Mouse (Mus musculus) mouse embryonic stem cell (cell line): ENCODE data around the gene Arsg.

Experiments used
- in situ Hi-C, 2 experiments: fragments of 300-500 bp; cut with MboI; formaldehyde crosslinking; loops; 1 replicate in 1 of 2; 3 replicates in 1 of 2; pipeline ENCODE4 v1.14.3; 2019 to 2020; ENCODE audit warnings: low sequenced_read_pairs in 2 of 2, low pct_unique_long_range_greater_than_20kb in 1 of 2, mixed read lengths in 1 of 2; ENCODE audit not compliant: unreplicated experiment in 1 of 2

Arsg gene

DNA sequence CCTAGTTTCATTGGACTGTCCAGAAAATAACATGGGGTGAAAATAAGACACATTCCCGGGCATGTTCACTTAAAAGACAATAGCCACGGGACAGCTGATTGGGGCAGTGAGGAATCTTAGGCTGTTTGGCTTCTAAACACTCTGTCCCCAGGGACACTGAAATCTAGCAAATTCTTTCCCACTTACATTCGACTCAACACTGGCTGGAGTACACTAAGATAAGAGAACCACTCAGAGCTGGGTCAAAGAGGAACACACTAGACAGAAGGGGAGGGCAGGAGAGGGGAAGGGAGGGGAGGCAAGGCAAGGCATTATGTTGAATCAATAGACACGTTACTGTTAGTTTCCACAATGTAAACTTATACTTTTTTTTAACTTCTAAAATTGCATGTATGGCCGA is 12.6 kb upstream of the Arsg start:
- in situ Hi-C loops: no loop called here

DNA sequence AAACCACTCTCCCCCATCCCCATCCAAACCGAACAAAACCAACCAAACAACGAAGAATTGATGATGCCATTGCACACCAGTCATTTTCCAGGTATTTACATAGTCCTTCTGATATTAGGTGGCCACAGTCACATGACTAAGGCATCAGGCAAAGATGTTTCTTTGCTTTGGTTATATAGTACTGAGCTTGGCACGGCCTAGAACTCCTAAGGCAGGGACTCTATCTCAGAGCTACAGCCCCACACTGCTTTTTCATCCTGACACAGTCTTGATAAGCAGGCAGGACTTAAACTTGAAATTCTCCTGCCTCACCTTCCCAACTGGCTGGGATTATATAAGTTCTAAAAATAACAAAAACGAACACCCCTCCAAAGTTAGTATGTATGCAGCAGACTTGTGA is 8.1 kb upstream of the Arsg start:
- in situ Hi-C loops: no loop called here

DNA sequence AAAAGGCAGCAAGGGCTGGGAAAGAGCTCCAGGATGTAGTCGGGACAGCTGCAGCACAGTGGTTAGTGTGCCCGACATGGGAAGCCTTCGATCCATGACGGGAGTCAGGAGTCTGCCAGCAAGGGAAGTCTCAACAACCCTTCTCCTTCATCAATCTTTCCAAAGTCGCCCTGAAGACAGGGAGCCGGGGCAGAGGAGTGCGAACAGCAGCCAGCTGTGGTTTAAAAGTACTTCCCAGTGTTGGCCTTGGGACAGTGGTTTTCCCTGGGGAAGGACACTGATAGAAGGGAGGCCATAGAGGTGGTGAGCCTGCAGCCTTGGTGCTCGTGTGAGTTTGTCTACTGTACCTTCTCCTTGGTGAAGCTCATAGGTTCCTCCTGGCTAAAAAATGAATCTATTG is 6.2 kb upstream of the Arsg start:
- in situ Hi-C loops: no loop called here

DNA sequence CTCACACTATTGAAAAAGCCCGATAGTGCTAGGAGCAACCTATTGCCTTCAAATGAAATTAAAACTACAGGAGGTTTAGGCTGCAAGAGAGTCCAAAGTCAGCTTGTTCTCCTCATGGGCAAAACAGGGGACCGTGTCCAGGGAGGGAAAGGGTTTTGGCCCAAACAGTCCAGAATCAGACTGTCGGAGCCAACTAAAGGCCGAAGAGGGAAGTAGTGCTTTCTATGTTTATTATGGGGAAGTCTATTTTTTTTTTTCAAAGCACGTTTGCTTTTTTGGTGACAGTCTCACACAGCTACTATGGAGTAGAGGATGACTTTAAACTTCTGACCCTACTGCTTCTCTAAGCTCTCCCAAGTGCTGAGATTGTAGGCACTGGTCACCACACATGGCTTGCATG is 5.0 kb upstream of the Arsg start:
- in situ Hi-C loops: no loop called here

DNA sequence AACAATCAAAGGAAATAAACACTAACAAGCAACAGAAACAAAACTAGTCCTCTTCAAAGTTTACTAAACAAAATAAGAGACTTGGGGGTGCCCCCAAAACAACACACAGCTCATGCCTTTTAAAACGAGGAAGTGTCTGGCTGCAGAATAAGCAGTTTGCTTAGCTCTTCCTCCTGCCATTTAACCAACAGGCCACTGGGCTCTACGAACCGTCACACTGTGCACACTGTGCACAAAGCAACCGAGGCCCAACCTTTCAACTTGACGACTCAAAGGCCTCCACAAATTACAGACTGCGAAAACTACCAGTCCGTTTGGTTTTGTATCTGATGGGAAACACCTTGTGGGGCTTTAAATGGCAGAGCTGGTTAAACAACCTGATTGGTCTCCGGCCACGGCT is 3.0 kb upstream of the Arsg start:
- in situ Hi-C loops: no loop called here

DNA sequence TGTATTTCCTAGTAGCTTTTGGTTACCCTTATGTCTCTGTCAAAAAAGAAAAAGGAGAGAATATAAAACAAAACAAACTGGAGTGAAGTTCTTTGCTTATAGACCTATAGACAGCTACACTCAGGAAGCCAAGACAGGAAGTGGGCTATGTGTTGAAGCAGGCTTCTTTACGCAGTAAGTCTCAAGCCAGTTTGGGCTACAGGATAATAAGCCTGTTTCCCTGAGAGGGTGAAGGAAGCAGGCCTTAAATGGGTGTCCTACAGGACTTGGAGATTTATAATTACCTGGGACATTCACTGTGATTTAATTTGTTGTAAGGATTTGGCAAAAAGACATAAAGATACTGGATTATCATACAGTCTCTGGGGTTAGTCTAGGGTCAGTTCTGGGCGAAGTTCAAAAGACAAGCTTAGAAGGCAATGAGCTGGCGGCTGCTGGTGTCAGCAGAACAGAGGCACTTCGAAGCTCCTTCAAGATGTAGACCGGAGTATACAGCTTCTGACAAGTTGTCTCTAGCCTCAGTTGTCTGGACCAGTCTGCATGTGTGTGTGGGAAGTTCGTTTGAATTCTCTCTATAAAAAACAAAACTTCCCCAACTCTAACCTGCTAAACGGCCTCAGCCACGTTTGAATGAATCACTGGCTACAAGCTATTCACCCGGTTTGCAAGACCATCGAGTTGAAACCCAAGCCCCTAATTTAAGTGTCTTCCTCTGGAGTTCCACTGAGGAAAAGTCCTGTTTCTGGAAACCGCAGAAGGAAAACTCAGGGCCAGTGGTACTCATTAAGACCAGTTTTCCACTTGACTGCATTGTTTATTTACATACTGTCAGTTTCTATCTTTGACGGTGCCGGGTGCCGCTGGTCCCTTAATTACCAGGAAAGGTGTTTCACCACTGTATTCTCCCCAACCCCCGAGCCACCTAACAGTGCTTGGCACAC is 2.0 kb upstream of the Arsg start:
- in situ Hi-C loops: no loop called here

DNA sequence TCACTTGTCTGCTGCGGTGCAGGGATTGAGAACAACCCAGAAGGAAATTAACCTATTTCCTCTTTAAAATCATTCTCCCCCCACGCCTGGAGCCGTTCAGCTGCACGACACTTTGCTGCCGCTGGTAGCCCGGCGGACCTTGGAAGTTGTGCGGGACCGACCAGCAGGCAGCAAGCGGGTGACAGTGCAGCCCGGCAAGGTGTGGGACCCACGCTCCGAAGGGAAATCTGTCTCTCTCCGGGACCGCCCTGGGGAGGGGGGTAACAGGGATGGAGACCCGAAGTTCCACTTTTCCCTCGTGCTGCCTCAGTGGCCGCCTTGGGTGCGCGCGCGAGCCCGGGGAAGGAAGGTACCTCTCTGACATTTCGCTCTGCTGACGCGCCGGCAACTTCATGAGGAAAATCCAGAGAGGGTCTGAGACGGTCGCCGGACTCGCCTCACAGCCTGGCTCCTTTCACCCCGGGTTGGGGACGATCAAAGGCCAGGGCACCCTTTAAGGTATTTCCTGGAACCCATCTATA is 943 bp upstream of the Arsg start:
- in situ Hi-C loops: no loop called here

DNA sequence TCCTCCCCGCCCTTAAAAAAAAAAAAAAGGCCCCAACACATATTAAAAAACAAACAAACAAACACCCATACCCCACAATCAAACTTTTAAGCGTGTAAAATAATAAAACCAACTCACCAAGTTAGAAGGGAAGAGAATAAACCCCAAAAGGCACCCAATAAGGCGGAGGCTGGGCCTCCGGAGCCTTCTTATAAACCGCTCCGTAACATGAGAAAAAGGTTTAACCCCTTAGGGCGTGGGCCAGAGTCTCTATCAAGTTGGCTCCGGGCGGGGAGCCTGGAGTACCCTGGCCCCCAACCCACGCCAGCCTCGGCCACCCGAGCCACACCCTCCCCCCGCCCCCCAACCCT is 378 bp upstream of the Arsg start:
- in situ Hi-C loops: no loop called here

DNA sequence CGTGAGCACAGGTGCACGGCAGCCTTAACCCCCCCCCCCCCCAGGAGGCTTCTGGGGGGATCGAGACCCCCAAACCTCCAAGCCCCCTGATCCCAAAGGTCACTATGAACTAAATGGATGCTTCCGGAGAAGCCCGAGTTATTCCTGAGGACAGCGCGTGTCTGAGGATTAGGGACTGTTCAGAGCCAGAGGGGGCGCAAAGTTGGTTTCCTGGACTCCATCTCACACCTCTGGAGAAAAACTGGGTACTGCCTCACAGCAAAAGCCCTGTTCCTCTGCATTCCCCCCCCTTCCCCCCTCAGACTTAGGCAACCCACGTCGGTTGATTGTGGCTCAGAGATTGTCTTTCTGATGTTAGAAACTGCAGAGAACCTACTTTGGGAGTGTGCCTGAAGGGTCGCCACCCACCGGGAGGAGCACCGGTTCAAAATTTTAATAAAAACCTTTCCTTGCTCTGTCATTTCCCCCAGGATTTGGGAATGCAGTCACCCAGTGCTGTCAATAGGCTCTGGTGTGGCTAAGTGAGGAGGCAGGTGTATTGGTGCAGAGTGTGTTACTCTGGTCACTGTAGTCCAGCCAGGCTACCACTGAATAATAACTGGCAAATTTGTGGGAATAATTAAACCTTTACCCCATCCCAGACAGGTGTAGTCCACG is 1.0 kb downstream of the Arsg start:
- in situ Hi-C loops: no loop called here

DNA sequence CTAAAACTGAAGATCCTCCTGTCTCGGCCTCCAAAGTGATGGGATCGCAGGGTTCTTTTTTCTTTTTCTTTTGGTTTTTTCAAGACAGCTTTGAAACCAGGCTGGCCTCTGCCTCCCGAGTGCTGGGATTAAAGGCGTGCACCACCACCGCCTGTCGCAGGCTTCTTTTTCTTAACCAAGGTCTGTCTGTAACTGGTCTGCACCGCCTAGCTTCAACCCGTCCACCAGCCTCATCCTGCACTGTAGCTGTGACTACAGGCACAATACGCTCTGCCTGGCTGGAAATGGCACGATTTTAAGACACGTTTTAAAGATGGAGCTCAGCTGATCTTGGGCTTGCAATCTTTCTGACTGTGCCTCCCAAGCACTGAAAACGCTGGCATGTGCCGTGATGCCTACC is 1.7 kb downstream of the Arsg start:
- in situ Hi-C loops: no loop called here

DNA sequence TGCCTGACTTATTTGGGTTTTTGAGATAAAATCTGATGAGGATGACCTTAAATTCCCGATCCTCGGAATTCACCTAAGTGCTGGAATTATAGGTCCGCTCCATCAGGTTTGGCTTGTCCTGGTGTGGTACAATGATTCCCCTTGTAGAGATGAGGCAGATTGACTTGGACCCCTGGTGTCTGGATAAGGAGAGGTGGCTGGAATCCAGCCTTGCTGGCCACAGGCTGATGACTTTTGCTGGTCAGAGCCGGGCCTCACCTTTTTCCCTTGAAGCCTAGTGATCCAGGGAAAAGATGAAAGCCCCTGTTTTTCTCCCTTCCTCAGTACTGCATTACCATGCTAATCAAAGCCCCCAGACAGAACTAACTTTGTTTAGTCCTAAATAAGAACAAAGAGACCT is 2.5 kb downstream of the Arsg start:
- in situ Hi-C loops: no loop called here

DNA sequence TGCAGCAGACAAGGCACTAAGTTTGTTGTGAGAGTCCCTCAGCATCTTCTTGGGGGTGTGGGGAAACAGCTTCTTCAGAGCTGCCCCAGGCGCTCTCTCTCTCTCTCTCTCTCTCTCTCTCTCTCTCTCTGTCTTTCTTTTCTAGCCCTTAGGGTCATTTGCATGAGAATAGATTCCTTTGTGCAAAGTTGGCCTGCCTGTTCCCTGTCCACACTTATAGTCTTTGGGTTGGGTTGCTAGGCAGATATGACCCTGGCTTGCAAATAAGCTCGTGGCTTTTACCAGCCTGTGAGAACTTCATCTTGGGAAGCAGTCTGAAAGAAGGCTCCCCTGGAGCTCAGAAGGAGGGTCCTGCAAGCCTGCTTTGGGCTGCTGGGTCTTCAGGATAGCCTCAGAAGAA is 3.1 kb downstream of the Arsg start:
- in situ Hi-C loops: no loop called here

DNA sequence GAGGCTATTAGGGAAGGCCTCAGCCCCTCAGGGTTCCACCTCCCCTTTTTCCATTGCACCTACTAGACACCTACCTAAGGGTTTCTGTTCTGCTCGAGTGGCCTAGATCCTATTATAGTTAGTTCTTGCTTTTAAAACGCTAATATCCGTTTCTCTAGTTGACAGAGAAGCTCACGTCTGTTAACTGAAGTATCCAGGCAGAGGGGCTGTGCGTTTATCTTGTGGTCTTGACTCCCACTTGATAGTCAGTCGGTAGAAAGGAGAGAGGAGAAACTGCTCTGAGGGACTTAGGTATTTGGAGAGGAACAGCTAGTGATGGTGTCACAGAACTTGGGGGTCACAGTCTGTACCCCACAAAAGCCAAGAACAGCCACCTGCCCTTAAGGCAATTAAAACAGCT is 3.5 kb downstream of the Arsg start:
- in situ Hi-C loops: no loop called here

DNA sequence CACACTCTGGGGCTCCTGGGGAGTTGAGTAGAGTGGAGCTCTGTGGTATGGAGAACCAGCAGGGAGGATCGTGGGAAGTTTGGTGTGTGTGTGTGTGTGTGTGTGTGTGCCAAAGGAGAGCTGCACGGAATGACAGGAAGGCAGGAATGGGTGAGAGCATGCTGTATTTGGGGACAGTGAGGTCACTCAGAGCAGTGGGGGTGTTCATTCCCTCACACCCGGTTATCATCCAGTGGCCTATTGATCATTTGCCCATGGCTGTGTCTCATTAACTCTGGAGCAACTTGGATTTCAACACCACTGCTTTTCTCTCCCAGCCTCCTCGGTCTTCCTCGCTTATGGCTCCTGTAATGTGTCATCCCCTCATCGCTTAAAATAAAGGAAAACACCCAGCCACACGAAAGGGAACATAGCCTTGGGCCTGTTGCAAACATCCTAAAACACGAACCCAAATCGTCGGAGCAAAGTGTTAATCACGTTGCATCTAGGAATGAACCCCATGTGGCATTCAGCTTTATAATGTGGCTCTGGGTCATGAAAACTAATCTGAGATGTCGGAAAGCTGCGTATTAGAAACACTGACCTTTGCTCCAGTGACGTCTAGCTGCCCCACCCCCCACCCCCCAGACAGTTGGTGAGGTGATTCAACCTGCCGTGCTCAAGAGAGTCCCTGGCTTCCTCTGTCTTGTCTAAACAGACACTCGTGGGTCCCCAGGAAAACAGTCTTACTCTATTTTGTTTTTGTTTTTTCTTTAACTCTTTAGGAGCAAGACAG is 4.6 kb downstream of the Arsg start:
- in situ Hi-C loops: no loop called here

DNA sequence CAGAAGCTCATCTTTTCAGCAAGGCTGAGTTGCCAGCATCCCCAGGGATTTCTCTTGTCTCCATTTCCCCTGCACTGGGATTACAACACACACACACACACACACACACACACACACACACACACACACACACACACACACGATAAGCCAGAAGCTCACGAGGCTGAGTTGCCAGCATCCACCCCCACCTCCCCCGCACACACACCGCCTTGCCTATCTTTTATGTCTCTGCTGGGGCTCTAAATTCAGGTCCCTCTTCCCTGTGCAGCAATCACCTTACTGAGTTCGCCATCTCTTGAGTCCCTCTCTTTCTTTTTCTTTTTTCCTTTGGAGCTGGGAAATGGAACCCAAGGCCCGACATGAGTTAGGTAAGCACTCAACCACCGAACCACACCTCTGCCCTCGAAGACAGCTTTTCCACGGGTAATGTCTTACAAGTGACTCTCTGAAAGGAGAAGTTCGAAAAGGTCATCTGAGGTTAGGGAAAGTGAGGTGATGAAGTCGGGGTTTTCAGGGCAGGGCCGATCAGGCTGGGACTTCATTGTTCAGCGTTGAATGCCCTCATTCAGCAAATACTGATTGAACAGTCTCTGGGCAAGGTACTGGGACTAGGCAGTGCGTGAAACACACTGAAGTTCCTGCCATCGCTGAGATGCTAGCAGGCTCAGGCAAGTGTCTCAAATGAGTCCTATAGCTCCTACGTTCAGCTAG is 6.6 kb downstream of the Arsg start:
- in situ Hi-C loops: no loop called here

DNA sequence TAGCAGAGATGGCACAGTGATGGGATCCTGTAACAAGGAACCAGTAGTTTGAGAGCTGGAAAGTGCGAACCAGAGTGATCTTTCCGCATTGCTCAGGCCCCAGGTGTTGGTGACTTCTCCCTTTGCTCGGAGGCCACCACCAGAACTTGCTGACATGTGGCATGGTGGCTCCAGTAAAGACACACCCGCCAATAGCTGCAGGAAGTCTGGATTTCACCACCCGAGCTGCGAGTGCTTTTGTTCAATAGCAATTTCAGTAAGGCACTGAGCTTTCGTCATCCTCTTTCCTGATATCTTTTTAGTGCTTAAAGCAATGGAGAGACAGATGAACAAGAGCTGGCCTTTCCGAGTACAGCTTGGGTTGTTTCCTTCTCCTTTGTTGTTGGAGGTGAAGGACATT is 7.3 kb downstream of the Arsg start:
- in situ Hi-C loops: no loop called here

DNA sequence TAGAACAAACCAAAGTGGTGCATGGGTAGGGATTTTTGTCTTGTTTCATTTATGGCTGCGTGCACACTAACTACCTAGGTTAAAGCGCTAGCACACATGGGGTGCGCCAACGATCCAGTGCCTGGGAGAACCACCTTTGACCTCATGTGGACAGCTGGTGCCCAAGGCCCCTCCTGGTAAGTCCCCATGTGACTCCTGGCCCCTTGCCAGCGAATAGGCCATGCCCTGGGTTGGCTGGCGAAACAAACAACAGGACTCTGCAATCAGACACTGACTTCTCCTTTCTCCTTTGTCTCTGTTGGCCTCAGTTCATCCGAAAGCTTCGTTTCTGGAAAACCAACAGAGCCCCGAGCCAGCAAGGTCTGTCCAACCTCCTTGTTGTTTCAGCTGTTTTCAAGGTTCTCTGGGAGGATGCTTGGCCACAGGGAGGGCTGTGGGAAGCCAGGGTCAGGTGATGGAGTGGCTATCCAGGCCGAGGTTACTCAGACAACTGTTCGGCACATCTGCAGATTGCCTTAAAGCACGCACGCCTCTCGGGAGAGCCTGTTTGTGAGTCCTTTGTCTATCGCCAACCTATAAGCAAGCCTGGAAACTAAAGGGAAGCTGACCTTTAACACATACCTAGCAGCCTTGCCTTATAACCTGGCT is 12.3 kb downstream of the Arsg start:
- in situ Hi-C loops: no loop called here

DNA sequence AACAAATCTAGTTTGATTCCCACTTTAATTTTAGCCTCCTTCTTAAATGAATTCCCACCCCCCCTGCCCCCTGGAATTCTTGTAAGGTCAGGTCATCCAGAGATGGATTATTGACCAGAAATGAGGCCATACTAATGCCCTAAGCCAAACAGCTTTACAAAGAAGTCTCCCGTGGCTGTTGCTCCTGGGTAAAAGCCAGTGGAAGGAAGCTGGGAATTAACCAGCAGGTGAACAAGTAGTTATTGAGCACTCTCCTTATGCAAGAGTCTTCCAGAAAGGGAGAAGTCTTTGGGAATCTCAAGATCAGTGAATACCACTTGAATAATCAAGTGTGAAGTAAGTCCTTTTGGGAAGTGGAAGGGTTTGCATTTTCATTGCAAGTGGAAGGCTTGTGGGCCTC is 13.9 kb downstream of the Arsg start:
- in situ Hi-C loops: no loop called here
